Mouse (Mus musculus) kidney, adult 9 months (tissue): ENCODE data around the gene Gins2.
A peak's percentile ranks its signal among the peaks of the same experiment; 100 is the strongest.

ENCODE experiments used
- DNase-seq: peaks from one replicate; pipeline ENCODE4 v3.0.0; 2022

The Gins2 gene

DNA sequence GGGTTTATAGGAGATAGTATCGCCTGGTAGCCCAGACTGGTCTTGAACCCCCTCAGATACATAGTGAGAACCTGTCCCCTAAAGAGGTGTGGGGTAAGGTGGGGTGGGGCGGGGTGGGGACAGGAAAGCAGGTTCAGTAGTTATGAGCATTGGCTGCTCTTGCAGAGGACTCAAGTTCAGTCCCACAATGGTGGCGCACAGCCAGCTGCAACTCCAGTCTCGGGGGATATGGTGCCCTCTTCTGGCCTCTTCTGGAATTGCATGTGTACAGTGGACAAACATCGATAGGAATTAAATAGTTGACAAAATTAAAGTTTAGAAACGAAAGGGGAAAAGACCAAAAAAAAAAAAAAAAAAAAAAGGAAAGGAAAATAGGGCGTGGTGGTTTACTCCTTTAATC, 10.4 kb upstream of the Gins2 start:
- peak; percentile 89 for DNase-seq

DNA sequence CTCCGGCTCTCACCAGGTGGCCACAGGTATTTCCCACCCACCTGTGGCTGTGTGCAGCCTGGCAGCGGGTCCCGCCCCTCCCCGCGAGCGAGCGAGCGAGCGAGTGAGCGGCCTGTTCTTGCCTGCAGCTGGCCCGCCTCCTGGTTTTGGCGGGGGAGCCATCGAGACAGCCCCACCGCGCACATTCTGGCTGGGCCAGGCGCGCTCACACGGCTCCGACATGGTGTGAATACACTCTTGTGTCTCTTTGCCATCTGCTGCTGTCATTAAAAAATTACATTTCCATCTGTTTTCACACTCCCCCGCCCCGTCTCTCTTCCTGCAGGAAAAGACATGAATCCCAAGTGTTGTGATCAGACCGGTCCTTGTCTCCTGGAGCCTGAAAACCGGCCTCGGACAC, 9.5 kb upstream of the Gins2 start:
- no peak for DNase-seq

DNA sequence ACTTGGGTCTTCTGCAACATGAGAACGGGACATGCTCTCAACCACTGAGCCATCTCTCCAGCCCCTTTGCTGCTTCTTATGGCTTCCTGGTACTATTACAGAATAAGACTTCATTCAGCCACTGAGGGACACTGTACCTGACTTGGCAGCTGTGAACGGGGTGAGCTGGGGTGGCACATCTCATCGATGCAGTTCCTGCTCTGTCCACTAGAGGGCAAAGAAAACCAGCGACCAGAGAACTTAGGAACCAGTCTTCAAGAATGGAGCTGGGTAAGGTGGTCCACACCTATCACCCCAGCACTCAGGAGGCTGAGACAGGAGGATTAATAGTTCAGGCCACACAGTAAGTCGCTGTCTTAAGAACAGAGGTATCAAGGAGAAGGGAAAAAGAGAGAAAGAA, 6.9 kb upstream of the Gins2 start:
- peak; percentile 56 for DNase-seq

DNA sequence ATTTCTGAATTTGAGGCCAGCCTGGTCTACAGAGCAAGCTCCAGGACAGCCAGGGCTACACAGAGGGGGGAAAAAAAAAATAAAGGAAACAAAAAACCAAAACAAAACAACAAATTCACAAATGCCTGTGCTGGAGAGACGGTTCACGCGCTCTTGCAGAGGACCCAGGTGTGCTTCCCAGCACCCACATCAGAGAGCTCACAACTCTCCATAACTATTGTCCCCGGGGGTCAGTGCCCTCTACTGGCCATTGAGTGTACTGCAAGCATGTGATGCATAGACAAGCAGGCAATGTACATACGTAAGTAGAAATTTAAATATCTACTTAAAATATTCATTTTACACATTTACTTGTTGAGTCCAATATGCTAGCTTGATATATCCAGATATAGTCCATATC, 5.5 kb upstream of the Gins2 start:
- DNase-seq: no peak

DNA sequence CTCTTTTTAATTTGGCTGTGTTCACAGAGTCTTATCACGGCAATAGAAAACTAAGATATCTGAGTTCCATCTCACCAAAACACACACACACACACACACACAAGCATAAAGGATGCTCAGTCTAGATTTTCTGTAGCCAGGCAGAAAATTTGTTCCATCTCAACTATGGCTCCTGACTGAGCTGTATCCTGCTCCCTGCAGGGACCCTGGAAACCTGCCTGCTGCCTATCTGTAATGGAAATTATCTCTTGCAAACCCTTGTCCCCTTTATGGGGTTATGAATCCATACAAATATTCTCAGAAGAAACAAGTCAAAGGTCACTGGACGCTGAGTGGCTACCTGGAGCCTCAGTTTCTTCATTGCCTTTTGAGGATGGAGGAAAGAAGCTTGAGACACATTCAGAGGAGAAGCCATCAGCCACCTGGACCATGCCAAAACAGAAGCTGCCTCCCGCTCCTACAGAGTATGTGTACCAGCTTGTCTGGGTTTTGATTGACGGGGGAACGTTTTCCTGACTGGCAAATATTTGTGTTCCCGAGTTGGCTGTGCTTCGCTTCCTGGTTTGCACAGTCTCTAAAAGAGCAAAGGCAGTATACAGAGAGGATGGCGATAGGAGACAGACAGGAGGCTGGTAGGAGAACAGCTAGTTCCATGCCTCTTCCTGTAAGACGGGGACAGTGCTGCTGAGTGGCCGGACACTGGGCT, 2.6 kb upstream of the Gins2 start:
- DNase-seq: no peak

DNA sequence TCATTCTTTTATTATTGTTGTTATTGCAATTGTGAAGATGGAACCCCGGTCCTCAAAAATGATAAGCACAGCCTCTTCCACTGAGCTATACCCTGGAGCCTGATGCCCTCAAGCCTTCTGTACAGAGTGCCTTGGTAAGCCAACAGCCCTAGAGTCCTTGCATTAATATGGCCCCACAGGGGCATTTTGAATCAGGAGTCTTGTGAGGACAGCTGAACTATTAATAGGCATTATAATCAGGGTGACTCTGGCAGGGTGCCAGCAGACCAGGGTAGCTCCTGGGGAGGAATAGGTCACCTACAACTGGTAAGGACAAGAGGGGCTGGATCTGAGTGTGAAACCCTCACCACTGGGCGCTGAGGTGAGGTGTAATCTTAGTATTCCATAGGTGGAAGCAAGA, 817 bp upstream of the Gins2 start:
- peak; percentile 55 for DNase-seq

DNA sequence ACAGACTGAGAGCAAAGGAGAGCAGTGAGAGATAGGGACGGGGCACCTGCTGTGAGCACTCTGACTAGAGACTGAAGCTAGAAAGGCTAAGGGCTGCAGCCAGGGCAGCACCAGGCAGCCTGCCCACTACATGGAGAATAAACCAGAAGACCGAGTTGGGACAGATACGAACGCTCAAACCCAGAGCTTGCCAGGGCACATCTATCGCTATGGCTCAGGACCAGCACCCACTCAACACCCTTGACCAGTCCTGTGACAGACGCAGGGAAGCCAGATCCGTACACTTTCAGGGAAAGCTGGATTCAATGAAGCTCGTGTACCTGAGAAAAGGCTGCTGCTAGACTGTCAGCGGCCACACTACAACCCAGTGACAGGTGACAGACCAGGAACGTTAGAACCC, 3.6 kb downstream of the Gins2 start:
- DNase-seq: no peak

DNA sequence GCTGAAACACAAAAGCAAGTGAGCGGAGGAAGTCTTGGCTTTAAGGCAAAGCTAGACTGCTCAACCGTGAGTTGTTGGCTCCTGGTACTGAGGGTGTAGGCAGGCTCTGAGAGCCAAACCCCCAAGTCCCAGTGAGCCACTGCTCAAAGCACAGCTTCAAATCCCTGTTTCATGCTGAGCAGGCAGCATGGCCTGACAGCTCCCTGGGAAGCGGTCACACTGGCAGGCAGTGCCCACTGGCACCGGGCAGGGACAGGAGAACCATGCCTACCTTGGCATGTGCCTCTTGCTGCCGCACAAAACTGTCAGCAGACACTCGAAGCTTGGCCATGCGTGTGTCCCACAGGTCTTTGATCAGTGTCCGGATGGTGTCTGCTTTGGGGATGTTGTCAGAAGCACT, 7.3 kb downstream of the Gins2 start:
- DNase-seq: no peak

DNA sequence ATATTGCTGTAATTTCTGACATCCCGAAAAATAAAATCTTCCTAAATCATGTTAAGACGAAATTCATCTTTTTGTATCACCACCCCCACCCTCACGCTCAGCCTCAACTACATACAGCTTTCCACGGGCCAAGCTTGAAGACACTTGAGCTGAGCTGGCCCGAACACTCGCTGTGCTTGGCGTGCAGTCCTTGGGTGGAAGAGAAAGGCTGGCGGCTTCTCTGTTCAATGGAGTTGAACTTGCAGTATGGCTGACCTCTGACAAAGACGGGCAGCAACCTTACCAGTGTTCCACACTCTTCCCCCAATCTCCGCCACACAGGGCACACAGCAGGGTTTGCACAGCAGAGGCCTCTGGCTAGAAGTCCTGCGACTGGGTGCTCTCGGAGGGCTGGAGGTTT, 7.8 kb downstream of the Gins2 start:
- no peak for DNase-seq

DNA sequence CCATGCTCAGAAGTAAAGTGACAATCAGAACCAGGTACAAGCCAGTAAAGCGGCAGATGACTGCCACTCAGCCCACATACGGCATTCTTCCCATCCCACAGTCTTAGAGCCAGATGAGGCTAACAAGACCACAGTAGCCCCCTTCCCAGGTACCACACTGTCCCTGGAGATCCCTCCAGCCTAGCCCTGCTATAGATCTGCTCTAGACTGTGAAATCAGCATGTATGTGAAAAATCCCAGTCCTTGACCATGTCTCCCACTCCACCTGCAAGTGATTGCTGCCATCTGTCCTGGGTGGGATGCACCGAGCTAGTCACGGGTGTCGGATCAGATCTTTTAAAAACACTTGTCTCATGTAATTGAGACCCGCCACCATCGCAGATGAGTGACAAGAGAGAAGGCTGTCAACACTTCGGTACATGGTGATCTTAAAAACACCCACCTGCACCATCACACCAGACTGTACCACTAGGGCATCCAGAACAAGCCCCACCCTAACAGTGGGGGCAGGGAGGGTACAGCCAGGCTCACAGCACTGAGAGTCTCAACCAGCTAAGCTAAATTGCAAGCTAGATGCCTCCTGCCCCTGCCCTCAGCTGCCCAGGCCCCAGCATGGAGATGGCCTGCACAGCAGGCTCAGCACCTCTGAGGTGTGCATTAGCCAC, 8.6 kb downstream of the Gins2 start:
- no peak for DNase-seq

DNA sequence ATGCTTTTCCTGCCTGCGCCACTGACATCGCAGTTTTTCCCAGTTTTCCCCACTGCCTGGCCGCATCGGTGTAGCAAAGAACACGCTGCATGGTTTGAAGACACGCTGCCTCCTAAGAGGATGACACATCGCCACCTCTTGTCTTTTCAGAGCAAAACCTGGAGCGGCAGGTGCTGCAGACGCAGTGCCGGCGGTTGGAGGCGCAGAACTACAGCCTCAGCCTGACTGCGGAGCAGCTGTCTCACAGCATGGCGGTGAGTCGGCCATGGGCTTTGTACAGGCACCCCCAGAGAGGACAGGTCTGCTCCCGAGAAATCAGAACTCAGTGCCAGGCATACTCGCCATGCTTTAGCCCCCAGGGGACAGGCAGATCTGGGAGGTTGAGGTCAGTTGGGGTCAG, 11.3 kb downstream of the Gins2 start:
- no peak for DNase-seq

DNA sequence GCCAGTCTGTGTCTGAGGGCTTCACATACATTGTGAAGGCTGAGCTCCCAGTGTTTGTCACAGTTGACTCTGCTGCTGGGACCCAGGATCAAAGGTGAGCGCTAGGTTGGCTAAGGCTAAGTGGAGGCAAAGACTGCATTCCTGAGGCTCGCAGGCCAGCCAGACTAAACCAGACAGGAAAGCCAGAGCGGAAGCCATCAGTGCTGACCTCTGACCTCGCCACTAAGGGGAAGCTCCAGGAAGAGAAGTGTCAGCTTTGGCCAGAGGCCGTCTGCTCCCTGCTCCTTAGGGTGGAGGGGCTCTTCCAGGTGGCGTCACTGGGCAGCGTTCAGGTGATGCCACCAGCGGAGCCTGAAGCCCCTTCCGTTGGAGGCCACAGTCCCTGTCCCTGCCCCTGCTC, 13.3 kb downstream of the Gins2 start:
- DNase-seq: peak; percentile 79

DNA sequence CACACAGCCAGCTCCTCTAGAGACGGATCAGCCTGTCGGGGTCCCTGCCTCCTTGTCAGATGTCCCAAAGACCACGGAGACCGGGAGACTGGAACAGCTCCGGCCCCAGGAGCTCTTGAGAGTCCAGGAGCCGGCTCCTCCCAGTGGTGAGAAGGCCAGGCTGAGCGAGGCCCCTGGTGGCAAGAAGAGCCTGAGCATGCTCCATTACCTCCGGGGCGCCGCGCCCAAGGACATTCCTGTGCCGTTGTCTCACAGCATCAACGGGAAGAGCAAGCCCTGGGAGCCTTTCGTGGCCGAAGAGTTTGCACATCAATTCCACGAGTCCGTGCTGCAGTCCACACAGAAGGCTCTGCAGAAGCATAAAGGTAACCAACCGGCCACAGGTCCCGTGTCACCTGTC, 14.2 kb downstream of the Gins2 start:
- peak; percentile 30 for DNase-seq

DNA sequence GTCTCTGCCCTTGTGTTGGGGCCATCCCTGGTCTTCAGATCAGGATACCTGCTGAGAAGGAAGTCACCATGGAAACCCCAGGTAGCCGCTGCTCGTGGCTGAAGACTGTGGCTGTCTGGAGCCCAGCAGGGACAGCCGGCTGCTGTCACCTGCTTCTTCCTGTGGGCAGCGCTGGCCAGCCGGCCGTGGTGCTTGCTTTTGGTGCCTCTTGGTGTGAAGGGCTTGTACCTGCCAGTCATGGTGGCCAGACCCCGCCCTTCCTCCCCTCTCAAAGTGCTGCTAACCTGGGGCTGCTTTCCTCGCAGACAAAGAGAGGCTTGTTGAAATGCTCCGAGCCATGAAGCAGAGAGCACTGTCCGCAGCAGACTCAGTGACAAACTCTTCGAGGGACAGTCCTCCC, 15.2 kb downstream of the Gins2 start:
- no peak for DNase-seq

DNA sequence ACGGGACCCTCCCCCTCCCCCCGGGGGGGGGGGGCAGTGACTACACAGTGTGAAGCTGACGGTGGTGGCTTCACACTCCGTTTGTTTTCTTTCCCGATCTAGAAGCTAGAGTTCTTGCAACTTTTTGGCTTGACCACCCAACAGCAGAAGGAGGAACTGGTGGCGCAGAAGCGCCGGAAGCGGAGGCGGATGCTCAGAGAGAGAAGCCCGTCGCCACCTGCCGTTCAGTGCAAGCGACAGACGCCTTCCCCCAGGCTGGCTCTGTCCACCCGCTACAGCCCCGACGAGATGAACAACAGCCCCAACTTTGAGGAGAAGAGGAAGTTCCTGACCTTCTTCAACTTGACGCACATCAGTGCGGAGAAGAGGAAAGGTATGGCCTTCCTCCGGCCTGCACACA, 16.6 kb downstream of the Gins2 start:
- no peak for DNase-seq

DNA sequence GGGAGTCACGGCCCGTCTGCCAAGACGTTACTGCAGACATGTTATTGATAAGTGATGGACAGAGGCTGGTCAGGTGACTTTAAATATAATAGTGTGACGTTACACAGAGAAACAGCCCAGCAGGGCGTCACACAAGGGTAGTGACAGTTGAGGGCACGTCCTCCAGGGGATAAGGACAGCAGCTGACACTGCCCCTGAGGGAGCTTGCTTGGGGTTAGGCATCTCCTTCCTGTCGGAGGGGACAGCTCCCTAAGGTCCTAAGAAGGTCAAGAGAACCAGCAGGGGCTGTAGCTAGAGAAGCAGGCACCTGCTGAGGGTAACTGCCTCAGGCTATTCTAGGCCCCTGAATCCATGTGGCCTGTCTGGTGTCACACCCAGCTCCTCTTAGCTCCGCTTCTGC, 17.5 kb downstream of the Gins2 start:
- no peak for DNase-seq

DNA sequence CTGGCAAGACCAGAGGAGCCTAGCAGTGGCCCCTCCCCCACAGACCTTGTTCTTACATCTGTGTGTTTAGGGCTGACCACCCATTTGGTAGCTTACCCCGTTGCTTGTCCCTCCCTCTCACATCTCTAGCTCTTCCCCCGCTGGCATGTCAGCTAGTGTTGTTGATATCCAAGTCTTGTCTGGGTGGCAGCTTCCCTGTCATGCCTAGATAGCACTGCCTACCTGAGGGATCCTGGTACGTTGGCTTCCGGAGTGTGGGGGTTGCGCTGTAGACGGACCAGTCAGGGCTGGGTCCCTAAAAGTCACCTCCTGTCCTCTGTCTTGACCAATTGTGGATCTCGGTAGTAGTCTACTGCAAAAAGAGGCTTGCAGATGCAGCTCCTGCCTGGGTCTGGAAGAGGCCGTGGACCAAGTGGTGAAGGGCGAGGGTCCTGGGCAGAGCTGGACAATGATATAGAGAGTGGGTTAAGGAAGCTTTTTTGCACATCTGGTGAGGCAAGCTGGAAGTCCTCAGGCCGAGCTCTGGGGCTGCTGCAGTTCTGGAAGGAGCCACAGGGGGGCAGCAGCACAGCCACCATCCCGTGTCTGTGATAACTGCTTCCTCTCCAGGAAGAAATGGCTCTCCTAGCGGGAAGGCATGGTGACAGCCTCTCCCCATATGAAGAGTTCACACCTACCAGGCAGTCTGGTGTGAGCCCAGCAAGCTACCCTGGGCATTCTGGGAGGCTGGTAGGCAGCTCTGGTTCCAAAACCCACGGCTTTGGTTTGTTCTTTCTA, 19.0 kb downstream of the Gins2 start:
- DNase-seq: peak; percentile 77

DNA sequence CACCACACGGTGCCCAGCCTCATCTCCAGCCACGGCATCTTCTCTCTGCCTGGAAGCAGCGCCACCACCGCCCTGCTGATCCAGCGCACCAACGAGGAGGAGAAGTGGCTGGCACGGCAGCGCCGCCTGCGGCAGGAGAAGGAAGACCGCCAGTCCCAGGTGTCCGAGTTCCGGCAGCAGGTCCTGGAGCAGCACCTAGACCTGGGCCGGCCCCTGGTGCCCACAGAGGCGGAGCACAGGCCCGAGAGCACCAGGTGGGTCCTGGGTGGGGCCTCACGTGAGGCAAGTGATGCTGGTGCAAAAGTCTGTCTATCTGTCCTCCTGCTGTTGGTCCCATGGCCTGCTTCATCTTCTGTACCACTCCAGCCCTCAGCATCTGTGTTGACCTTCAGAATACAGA, 20.0 kb downstream of the Gins2 start:
- DNase-seq: no peak

DNA sequence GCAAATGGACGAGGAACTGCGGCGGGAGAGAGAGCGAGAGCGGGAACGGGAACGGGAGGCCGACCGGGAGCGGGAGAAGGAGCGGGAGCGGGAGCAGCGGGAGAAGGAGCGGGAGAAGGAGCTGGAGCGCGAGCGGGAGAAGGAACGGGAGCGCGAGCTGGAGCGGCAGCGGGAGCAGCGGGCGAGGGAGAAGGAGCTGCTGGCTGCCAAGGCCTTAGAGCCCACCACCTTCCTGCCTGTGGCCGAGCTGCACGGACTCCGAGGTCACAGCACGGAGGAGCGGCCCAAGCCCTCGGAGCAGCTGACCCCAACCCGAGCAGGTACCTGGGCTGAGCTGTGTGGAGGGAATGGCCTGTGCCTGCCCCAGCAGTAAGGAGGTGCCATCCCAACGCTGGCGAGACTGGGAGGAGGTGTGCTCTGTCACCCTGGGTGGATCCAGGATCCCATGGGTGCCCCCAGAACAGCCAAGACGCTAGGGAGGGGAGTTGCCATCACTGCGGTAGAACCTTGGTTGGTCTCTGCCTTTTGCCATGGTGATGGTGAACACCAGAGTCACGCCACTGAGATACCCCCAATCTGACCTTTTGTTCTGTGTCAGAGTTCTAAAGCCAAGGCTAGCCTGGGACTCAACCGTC, 20.8 kb downstream of the Gins2 start:
- DNase-seq: no peak

DNA sequence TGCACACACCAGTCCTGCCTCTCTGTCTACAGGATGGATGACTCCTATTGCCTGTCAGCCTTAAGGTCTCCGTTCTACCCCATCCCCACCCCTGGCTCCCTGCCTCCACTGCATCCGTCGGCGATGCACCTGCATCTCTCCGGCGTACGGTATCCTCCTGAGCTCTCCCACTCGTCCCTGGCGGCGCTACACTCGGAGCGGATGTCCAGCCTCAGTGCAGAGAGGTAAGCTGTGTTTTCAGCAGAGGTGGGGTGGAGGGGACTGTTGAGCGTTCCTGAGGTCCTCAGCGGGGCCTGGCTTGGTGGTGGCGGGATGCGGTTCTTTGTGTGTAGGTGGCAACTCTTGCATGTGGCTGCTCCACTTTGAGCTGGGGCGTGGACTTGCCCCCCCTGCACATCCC, 21.4 kb downstream of the Gins2 start:
- DNase-seq: no peak

DNA sequence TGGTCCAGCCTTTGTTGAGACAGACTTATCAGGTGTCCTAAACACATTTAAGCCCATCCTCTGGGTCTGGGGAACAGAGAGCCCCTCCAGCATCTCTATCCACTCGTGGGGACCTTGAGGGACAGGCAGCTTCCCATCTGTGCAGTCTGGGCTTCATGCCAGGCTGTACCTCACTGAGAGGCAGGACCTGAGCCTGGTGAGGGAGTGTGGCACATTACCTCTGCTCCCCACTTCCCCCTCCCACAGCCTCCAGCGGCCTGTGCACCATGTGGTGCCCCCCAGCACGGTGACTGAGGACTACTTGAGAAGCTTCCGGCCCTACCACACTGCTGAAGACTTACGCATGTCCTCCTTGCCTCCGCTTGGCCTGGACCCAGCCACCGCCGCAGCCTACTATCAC, 22.4 kb downstream of the Gins2 start:
- DNase-seq: no peak

DNA sequence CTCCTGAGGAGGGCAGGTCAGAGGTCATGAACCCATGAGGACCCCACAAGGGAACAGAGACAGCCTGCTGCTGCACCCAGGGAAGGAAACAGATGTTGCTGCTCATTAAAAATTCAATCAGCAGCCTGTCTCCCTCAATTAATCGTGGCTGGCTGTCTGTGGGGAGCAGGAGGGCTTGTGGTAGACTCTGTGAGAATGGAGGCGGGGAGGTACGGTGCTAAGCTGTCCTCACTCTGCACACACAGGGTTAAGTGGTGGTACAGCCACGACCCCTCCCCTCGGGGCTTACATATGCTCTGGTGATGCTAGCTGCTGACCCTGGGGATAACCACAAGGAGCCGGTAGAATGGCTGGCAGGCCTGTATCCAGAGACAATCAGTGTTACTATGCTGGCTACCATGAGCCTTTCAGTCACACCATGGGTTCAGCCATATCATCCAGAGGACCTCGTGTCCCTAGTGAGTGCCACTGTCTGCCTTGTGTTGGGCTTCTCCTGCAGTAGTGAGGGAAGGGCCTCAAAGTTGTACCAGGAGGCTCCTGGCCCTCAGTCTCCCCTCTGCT, 23.9 kb downstream of the Gins2 start:
- no peak for DNase-seq
